Mouse (Mus musculus) kidney, embryonic 15.5 days (tissue): Measurements from ENCODE around the gene Skint7. TPM values are rescaled to one million over a fixed set of nuclear protein-coding genes. Genes with fewer than 3 reads are reported as not detected.
"Not testable (repeated sequence)": the region's sequence is repeated elsewhere in the genome, so short reads cannot be mapped to it uniquely, and the experiment has no call there.

ENCODE experiments used
- ATAC-seq: fragments of 200-750 bp; cut with Nextera tagmentation; replicated peaks from 2 replicates; pipeline ENCODE4 v1.8.0; 2017; ENCODE audit warnings: moderate TSS enrichment; ENCODE audit not compliant: low FRiP score
- H3K27ac ChIP-seq: fragments of 300-500 bp; sonication (generic); 2 replicates; pipeline ENCODE4 v1.5.1; 2015; ENCODE audit warnings: mild to moderate bottlenecking, inconsistent platforms
- H3K27me3 ChIP-seq: fragments of 300-500 bp; sonication (generic); 2 replicates; pipeline ENCODE4 v1.6.1; 2015; ENCODE audit warnings: inconsistent platforms
- H3K36me3 ChIP-seq: fragments of 300-500 bp; sonication (generic); 2 replicates; pipeline ENCODE4 v1.6.1; 2015; ENCODE audit warnings: inconsistent platforms
- H3K4me1 ChIP-seq: fragments of 300-500 bp; sonication (generic); 2 replicates; pipeline ENCODE4 v1.6.1; 2015; ENCODE audit warnings: inconsistent platforms
- H3K4me2 ChIP-seq: fragments of 300-500 bp; sonication (generic); 2 replicates; pipeline ENCODE4 v1.6.1; 2015; ENCODE audit warnings: moderate library complexity, mild to moderate bottlenecking, inconsistent platforms
- H3K4me3 ChIP-seq: fragments of 300-500 bp; sonication (generic); replicated peaks from 2 replicates; pipeline ENCODE4 v1.5.1; 2015; ENCODE audit warnings: mild to moderate bottlenecking, inconsistent platforms
- H3K9ac ChIP-seq: fragments of 300-500 bp; sonication (generic); 2 replicates; pipeline ENCODE4 v1.6.1; 2015; ENCODE audit warnings: mild to moderate bottlenecking, inconsistent platforms
- H3K9me3 ChIP-seq: fragments of 300-500 bp; sonication (generic); replicated peaks from 2 replicates; pipeline ENCODE4 v1.6.1; 2016; ENCODE audit warnings: inconsistent platforms
- WGBS: fragments of 180-500 bp; shearing (Covaris S2); methylation state at CpG from one replicate; pipeline ENCODE4 v1.1.7; 2015; ENCODE audit warnings: mixed read lengths; 5-methylcytosine and 5-hydroxymethylcytosine counted together
- polyA plus RNA-seq: library from polyadenylated mRNA; unstranded; fragments of >200 nt; fragmentation: Nextera tagmentation; extraction: Ambion mirVana; gene quantifications from 2 replicates; pipeline ENCODE4 v1.2.1, GENCODE M21; 2015

The Skint7 gene
- polyA plus RNA-seq, result not detected in 2 replicates

- Histone ChIP-seq H3K9ac (no peak within 1 kb of the TSS), H3K4me1 (no peaks in the 10 kb centered on the region), H3K9me3 (no peaks in the 10 kb centered on the region), H3K36me3 (no peaks in the 10 kb centered on the region), H3K4me3 (no peak within 1 kb of the TSS), H3K27me3 (no peaks in the 10 kb centered on the region), H3K4me2 (no peak within 1 kb of the TSS), H3K27ac (no peak within 1 kb of the TSS)
- WGBS, result 95% methylated on average over 1 of the region's 1 CpGs
- no peak for ATAC-seq
Observed at GRCm38 (mm10) chr4:111972623-111973022, at the start of gene Skint7. Skint7 (plus strand) TSS chr4:111972923.

DNA sequence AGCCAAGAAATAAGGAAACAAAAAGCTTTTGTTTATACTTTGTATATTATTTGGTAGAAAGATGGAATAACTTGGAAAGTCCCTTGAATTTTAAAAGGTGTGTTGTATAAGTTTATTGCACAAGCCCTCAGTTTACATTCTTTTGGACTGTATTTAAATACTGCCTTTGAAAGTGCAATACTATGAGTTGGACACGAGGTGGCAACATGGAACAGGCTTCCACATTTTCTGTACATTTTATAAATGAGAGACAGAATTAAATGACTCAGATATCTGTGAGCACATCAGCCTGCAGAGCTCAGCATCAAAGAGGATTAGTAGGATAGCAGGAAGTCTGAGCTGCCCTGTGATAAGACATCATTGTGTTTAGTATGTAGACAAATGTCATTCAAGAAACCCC lies 11.4 kb upstream of the Skint7 start:
- WGBS, result 23% methylated on average over 1 of the region's 1 CpGs
- no peak overlapping the region for H3K4me3 ChIP-seq
- no peaks in the 10 kb centered on the region for H3K36me3 ChIP-seq
- no peak overlapping the region for H3K27ac ChIP-seq
- no peak overlapping the region for H3K9ac ChIP-seq
- H3K4me1 ChIP-seq, result no peaks in the 10 kb centered on the region
- no peak for ATAC-seq
- no peaks in the 10 kb centered on the region for H3K9me3 ChIP-seq
- H3K4me2 ChIP-seq, result no peak overlapping the region
- H3K27me3 ChIP-seq, result no peaks in the 10 kb centered on the region

DNA sequence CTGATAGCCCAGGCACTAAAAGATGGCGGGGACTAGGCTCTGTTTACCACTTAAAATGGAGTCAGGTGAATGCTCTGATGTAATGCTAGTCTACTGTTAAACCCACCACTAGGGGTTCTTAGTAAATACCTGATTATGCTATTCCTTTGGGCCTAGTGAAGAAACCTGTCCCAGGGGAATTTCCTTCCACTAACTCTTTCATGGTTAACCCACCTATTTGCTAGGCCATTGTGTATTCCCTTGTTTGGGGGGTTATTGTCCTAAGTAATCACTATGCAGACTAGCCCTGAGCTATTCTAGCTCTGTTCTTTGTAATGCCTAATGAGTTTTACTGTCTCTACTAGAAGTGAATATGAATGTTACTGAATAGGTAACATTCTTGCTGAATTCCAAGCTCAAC lies 9.5 kb upstream of the Skint7 start:
- H3K36me3 ChIP-seq, H3K9ac ChIP-seq, H3K9me3 ChIP-seq, H3K27me3 ChIP-seq, H3K27ac ChIP-seq, ATAC-seq, H3K4me1 ChIP-seq, H3K4me2 ChIP-seq, H3K4me3 ChIP-seq: not testable (repeated sequence)
- 76% methylated on average over 1 of the region's 1 CpGs for WGBS

- H3K9ac ChIP-seq, result no peak overlapping the region
- H3K9me3 ChIP-seq, result no peaks in the 10 kb centered on the region
- no peak overlapping the region for H3K4me3 ChIP-seq
- WGBS, result 76% methylated on average over 3 of the region's 3 CpGs
- no peaks in the 10 kb centered on the region for H3K36me3 ChIP-seq
- H3K27ac ChIP-seq, result no peak overlapping the region
- H3K27me3 ChIP-seq, result no peaks in the 10 kb centered on the region
- ATAC-seq, result no peak
- H3K4me1 ChIP-seq, result no peaks in the 10 kb centered on the region
- H3K4me2 ChIP-seq, result no peak overlapping the region
Observed at GRCm38 (mm10) chr4:111963669-111964068, 9.1 kb upstream of the Skint7 start.

DNA sequence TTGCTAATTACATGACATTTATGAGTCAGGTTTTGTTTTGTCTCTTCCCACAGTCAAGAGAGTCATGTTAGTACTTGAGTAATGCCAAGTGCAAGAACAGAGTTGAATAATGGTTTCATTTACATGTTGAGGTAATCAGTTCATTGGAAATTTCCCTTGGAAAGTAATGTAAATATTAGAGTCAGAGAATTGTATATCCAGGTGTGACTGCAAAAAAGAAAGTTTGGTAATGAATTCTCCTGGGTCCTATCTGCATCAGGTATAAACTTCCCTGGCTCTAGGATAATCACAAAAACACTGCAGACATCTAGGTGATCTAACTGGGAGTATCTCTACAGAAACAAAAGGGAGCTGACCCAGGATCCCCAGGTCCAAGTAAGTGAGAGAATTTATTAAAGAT lies 33.2 kb downstream of the Skint7 start, which contains the start of gene Skint1:
Skint1 (plus strand) TSS at position 301 of the 400 bp plus-strand sequence.
- H3K9me3 ChIP-seq, result no peaks in the 10 kb centered on the region
- no peaks in the 10 kb centered on the region for H3K36me3 ChIP-seq
- no peak within 1 kb of the TSS for H3K4me2 ChIP-seq
- ATAC-seq, result no peak
- H3K9ac ChIP-seq, result no peak within 1 kb of the TSS
- H3K27me3 ChIP-seq, result no peaks in the 10 kb centered on the region
- no peaks in the 10 kb centered on the region for H3K4me1 ChIP-seq
- H3K4me3 ChIP-seq, result no peak within 1 kb of the TSS
- no peak within 1 kb of the TSS for H3K27ac ChIP-seq

Other genes starting within 250 kb of the Skint7 start
- gene Slc5a9, start 70.0 kb upstream of the Skint7 start, polyA plus RNA-seq, result 1.5 and 3.0 TPM in 2 replicates
- gene Skint8, start 53.5 kb upstream of the Skint7 start, polyA plus RNA-seq, result not detected in 2 replicates
- gene Skint1, start 33.3 kb downstream of the Skint7 start, polyA plus RNA-seq, result not detected in 2 replicates
- not detected in 2 replicates for gene Skint4, start 99.1 kb downstream of the Skint7 start, polyA plus RNA-seq